Mouse (Mus musculus): ENCODE measurements around the gene Klhl6.

DNA sequence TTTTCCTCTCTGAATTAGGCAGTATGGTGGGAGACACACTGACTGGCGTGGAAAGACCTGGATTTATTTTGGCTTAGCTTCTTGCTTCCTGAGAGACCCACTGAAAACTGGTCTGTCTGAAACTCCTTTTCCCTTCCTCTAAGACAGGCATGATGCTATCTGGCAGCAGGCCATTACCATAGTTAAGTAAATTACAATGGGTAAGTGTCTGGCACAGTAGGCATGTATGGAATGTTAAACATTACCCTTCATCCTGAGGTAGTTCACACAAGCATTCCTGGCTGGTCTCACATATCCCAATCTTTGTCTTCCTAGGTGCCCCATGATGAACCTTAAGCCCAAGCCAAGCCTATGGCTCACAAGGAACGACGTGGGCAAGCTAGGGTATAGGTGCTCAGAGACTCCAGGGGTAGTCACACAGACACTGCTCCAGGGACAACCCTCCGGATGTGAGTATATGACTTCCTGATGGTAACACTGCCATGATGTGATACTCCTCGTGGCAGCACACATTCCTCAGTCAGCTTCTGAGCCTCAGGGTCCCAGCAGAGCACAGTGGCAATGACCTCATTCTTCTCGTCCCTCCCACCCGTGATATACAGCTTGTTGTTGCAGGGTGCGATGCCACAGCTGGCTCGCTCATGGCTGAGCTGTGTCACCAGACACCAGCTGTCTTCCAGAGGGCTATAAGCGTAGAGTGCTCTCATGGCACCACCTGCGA is 36.1 kb downstream of the Klhl6 start:
- peak; percentile 70; the same call in 1 of the 2 replicates for TF ChIP-seq EP300 (IDR thresholded peaks at IDR 0.05)
- no peak for TF ChIP-seq CTCF (IDR thresholded peaks at IDR 0.05)

Data from lung, postnatal 0 days (tissue).